Comparison of ENCODE assay signal across 8 mouse cellular contexts in the genomic region with DNA sequence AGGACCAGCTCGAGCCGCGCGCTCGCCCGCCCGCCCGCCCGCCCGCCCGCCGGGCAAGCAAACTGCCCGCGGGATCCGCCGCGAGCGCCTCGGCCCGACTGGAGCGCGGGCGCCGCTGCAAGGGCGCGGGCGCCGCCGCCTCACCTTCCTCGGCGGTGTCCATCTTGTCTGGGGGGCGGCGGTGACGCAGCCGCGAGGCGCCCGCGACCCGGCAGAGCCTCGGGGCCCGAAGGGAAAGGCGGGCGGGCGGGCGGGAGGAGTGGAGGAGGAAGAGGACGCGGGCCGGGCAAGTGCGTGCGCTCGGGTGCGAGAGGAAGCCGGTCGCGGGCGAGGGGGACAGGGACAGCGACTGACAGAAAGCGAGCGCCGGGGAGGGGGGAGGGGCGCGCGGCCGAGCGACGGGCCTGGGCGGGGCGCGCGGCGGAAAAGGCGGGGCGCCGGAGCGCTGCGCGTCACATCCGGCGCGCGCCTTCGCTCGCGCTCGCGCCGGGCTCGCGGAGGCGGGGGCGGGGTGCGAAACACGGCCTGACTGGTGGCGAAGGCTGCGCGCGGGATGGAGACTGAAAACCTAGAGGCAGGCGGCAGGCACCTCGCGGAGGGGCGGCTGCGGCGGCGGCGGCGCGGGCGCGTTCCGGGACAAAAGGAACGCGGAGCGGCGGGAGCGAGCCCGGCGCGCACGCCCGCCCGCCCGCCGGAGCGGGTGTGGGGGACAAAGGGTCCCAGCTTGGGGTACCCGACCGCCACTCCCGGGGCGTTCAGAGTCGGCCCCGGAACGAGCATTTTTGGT. TPM values are rescaled to one million over a fixed set of nuclear protein-coding genes. Genes with fewer than 3 reads are reported as not detected.
DNase-seq lines count a peak whose midpoint lies in the region; ATAC-seq and TF ChIP-seq lines count a peak whose summit lies in the region.

A gene (minus strand): TSS at position 395 of the 787 bp plus-strand sequence.

- under 1% methylated on average over 83 of the region's 132 CpGs for WGBS in embryonic facial prominence, embryonic 13.5 days
- under 1% methylated on average over 83 of the region's 132 CpGs for WGBS in heart, adult 2 months
- under 1% methylated on average over 82 of the region's 132 CpGs for WGBS in limb, embryonic 12.5 days
- WGBS in midbrain, embryonic 14.5 days = under 1% methylated on average over 112 of the region's 132 CpGs

- peak within 1 kb of the TSS; percentile 94 for H3K9ac ChIP-seq in embryonic facial prominence, embryonic 13.5 days
- H3K9ac ChIP-seq in heart, adult 2 months (ENCODE audit: low read depth, low read length) = peak within 1 kb of the TSS; percentile 100
- H3K9ac ChIP-seq in limb, embryonic 12.5 days (replicated peaks) = peak within 1 kb of the TSS; percentile 97
- peak within 1 kb of the TSS; percentile 92 for H3K9ac ChIP-seq in midbrain, embryonic 14.5 days (replicated peaks; ENCODE audit: low read length)

- peak within 1 kb of the TSS; percentile 76 for H3K4me3 ChIP-seq in embryonic facial prominence, embryonic 13.5 days
- H3K4me3 ChIP-seq in heart, adult 2 months = peak within 1 kb of the TSS; percentile 85
- peak within 1 kb of the TSS; percentile 91 for H3K4me3 ChIP-seq in limb, embryonic 12.5 days (replicated peaks)
- peak within 1 kb of the TSS; percentile 90 for H3K4me3 ChIP-seq in midbrain, embryonic 14.5 days (replicated peaks; ENCODE audit: low read depth, low read length)

- TF ChIP-seq EP300 in heart, adult 2 months (IDR thresholded peaks at IDR 0.05; ENCODE audit: insufficient read depth, low read depth, low read length) = no peak

- TF ChIP-seq CTCF in heart, adult 2 months (IDR thresholded peaks at IDR 0.05) = no peak

- peak within 1 kb of the TSS; percentile 68 for H3K4me2 ChIP-seq in embryonic facial prominence, embryonic 13.5 days
- peak within 1 kb of the TSS; percentile 70 for H3K4me2 ChIP-seq in limb, embryonic 12.5 days
- peak within 1 kb of the TSS; percentile 82 for H3K4me2 ChIP-seq in midbrain, embryonic 14.5 days (ENCODE audit: low read length)

- peaks cover 16% of the 10 kb centered on the region for H3K4me1 ChIP-seq in embryonic facial prominence, embryonic 13.5 days
- H3K4me1 ChIP-seq in heart, adult 2 months (ENCODE audit: control insufficient read depth, insufficient read depth, low read length) = peaks cover 8% of the 10 kb centered on the region
- peaks cover 11% of the 10 kb centered on the region for H3K4me1 ChIP-seq in limb, embryonic 12.5 days (replicated peaks)
- peaks cover 21% of the 10 kb centered on the region; the same call in 1 of the 2 replicates for H3K4me1 ChIP-seq in midbrain, embryonic 14.5 days (ENCODE audit: control insufficient read depth, insufficient read depth, low read length)

- peak; percentile 72; the same call in 1 of the 2 replicates for TF ChIP-seq POLR2A in heart, adult 2 months (IDR thresholded peaks at IDR 0.05; ENCODE audit: insufficient read depth, low read depth, low read length)

- ATAC-seq in embryonic facial prominence, embryonic 13.5 days (ENCODE audit: insufficient number of reproducible peaks, insufficient read depth, low FRiP score, low TSS enrichment, low read depth) = peak; percentile 88
- ATAC-seq in limb, embryonic 12.5 days (ENCODE audit: insufficient number of reproducible peaks, insufficient read depth, low FRiP score, low TSS enrichment, low read depth) = peak; percentile 90
- peak; percentile 94 for ATAC-seq in midbrain, embryonic 14.5 days (ENCODE audit: low FRiP score, low TSS enrichment)

- no peaks in the 10 kb centered on the region for H3K36me3 ChIP-seq in embryonic facial prominence, embryonic 13.5 days
- peaks cover 10% of the 10 kb centered on the region for H3K36me3 ChIP-seq in heart, adult 2 months (ENCODE audit: control insufficient read depth, insufficient read depth, low read length)
- peaks cover 4% of the 10 kb centered on the region; the same call in 1 of the 2 replicates for H3K36me3 ChIP-seq in limb, embryonic 12.5 days
- no peaks in the 10 kb centered on the region for H3K36me3 ChIP-seq in midbrain, embryonic 14.5 days (ENCODE audit: control insufficient read depth, insufficient read depth, low read length)

- H3K9me3 ChIP-seq in embryonic facial prominence, embryonic 13.5 days = no peaks in the 10 kb centered on the region
- H3K9me3 ChIP-seq in limb, embryonic 12.5 days = no peaks in the 10 kb centered on the region
- no peaks in the 10 kb centered on the region for H3K9me3 ChIP-seq in midbrain, embryonic 14.5 days (ENCODE audit: control insufficient read depth, low read length)

- intact Hi-C loops in heart, adult 2 months (cut with DNase I) = loop anchor here (2.0 to 10.0 kb wide), 3 partner anchors 36 to 306 kb away; a partner anchor contains a TSS

- H3K27ac ChIP-seq in embryonic facial prominence, embryonic 13.5 days = peak within 1 kb of the TSS; percentile 97
- H3K27ac ChIP-seq in heart, adult 2 months = peak within 1 kb of the TSS; percentile 92
- H3K27ac ChIP-seq in limb, embryonic 12.5 days = peak within 1 kb of the TSS; percentile 98
- H3K27ac ChIP-seq in midbrain, embryonic 14.5 days (replicated peaks; ENCODE audit: low read depth, low read length) = peak within 1 kb of the TSS; percentile 99

- peaks cover 5% of the 10 kb centered on the region for H3K79me2 ChIP-seq in heart, adult 2 months (replicated peaks; ENCODE audit: control insufficient read depth, insufficient read depth, low read length)

- H3K27me3 ChIP-seq in embryonic facial prominence, embryonic 13.5 days = no peaks in the 10 kb centered on the region
- no peaks in the 10 kb centered on the region for H3K27me3 ChIP-seq in heart, adult 2 months (ENCODE audit: control insufficient read depth, insufficient read depth, low read length)
- no peaks in the 10 kb centered on the region for H3K27me3 ChIP-seq in limb, embryonic 12.5 days
- H3K27me3 ChIP-seq in midbrain, embryonic 14.5 days (ENCODE audit: control insufficient read depth, insufficient read depth, low read length) = no peaks in the 10 kb centered on the region

- peak; percentile 83 for DNase-seq in 3134 (ENCODE audit: extremely low read depth, insufficient read length, low spot score)
- DNase-seq in adrenal gland, postnatal 4 days (ENCODE audit: low spot score in 2 of 2) = peak; percentile 65 to 81
- peak; percentile 92 to 93 for DNase-seq in heart, adult 2 months
- peak; percentile 81 to 84 for DNase-seq in kidney, adult 8-10 months
- DNase-seq in midbrain, embryonic 14.5 days = peak; percentile 98
- peak; percentile 84 for DNase-seq in spleen, adult 12 weeks (ENCODE audit: low spot score)

RNA-seq across cellular contexts. Expression of the gene that starts here (rescaled TPM):
- total RNA-seq in adrenal gland, postnatal 4 days (2021) = 100 to 1,000 TPM; 114 to 120 TPM
- 29.1 and 33.0 TPM in 2 replicates for polyA plus RNA-seq in embryonic facial prominence, embryonic 13.5 days (2015; fragmentation: Nextera tagmentation; extraction: Ambion mirVana)
- total RNA-seq in heart, adult 2 months (2021) = 100 to 1,000 TPM; 101 to 121 TPM
- 32.3 and 65.1 TPM in 2 replicates for polyA plus RNA-seq in heart, adult 2 months (2012; rRNA removed)
- 40.7 and 41.8 TPM in 2 replicates for polyA plus RNA-seq in limb, embryonic 12.5 days (2016; fragmentation: Nextera tagmentation; extraction: Ambion mirVana)
- 87.2 and 117 TPM in 2 replicates for polyA plus RNA-seq in midbrain, embryonic 14.5 days (2014; fragmentation: Nextera tagmentation; extraction: Ambion mirVana)

Comparison
In these comparisons a context has a peak if more than half of its experiments do, and no peak if none do; other contexts are left out.
1. Peak in every context shown above with its lines: DNase-seq, ATAC-seq, H3K4me3 ChIP-seq and H3K27ac ChIP-seq.